Mouse (Mus musculus) induced T-regulatory cell, adult 2 months (primary cell): Measurements from ENCODE around the gene Plch1.

Experiments used
- DNase-seq: peaks from one replicate; pipeline ENCODE4 v3.0.0-alpha.2; 2012; ENCODE audit warnings: low read depth

Plch1 gene

DNA sequence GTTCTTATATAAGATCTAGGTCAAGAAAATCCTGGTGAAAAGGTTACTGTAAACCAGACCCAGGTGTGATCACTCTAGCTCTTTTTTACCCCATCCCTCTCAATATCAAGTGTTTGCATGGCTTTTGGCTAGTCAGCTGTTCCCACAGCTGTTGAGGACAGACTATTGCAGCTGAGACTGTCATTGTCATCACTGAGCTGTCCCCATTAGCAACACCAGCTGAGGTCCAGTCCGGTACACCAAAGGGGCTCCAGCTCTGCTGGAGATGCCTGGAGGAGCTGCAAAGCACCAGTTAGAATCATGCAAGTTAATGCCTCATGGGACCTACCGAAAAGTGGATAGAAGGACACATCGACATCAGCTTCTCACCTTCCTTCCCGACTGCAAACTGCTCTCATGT, 206.5 kb downstream of the Plch1 start:
- DNase-seq = no peak

DNA sequence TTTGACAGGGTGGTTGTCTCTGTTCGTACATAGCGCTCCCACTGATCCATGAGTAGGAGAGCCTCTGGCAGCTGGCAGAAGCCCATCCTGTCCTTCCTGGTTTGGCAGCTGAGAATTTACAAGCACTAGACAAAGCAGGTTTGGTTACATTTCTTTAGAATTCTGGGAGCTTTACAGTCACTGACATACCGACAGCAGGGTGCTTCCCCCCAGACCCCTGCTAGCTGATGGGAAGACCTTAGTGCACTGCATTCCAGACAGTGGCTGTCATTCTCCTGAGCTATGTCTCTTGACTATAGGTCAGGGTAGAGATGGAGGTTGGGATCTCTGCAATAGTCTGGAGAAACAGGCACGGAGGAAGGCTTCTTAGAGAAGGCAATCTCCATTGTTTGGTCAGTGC, 230.5 kb downstream of the Plch1 start:
- DNase-seq = no peak

DNA sequence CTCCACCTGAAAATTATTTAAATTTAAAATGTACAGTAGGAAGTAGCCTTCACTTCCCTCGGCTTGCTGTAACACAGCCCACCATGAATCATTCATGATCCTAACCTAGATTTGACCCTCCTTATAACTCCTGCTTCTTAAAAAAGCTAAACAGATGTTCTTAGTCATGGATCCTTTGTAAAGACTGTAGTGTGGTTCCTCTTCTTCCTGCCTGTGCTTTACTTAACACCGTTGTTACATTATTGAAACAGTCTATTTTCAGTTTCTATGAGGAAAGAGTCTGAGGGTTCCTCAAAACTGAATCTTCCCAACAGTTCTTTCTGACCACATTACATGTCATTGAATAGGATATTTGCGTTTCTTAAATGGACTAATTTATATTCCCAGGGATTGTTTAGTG, 234.0 kb downstream of the Plch1 start:
- DNase-seq = no peak

DNA sequence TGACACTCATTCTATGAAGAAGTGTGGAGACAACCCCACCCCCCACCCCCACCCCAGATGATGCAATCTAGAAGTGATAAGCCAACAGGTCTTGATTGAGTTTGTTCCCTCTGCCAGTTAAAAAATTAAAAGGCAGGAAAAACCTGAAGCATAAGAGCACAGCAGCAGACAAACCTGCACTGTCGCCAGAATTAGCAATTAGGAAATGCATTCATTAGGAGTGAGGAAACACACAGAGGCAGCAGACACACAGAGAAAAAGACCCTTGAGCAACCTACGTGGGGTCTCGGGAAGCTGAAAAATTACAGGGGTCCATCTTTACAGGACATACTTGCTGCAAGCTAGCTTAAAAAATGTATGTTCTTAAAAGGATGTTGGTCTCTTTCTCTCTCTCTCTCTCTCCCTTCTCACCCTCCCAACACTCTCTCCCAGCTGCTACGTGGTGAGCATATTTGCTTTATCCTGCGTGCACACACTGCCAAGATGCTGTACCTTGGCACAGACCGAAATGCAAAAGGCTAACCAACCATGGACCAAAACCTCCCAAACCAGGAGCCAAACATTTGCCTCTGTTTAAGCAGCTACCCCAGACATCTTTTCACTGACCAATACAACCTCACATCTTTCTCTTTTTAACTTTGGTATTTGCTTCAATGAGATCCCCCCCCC, 234.6 kb downstream of the Plch1 start:
- DNase-seq = no peak
